In the genomic region with DNA sequence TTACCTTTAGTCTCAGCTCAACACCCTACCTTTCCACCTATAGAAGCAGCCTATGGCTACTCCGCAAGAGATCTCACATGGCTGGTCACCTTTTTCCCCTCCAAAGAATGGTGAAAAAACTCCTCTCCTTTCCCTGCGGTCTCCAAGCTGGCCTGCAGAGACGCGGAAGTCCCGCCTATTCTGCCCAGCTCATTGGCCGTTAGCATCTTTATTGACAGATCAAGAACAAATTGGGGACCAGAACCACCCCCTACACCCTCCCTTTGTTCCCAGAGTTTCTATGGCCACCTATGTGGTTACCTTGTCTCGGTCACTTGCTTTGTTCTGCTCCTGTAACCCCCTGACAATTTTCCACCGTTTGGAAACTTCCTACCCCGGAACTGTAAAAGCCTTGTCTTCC, we compare ENCODE assay signal across 19 mouse cellular contexts.
"Had no signal": no experiment of that assay in that cellular context is flagged by ENCODE, and none has a peak within 500 bp of the region (broad histone marks: within the 10 kb centered on the region; RNA-seq: fewer than 3 reads in every experiment).

No protein-coding gene starts in this region.

- H3K27me3 ChIP-seq: lung, embryonic 15.5 days; megakaryocyte, embryonic 14.5 days; midbrain, embryonic 13.5 days; midbrain, embryonic 15.5 days; neural tube, embryonic 12.5 days; stomach, embryonic 15.5 days had no signal

- H3K4me2 ChIP-seq: lung, embryonic 15.5 days; midbrain, embryonic 11.5 days; midbrain, embryonic 13.5 days; midbrain, embryonic 15.5 days; neural tube, embryonic 12.5 days; stomach, embryonic 15.5 days had no signal

- H3K9ac ChIP-seq: liver, embryonic 14.5 days; liver, postnatal 0 days; lung, embryonic 15.5 days; midbrain, embryonic 13.5 days; midbrain, embryonic 15.5 days; neural tube, embryonic 12.5 days; stomach, embryonic 15.5 days had no signal

- H3K27ac ChIP-seq: liver, embryonic 14.5 days; lung, embryonic 15.5 days; macrophage; midbrain, embryonic 13.5 days; midbrain, embryonic 15.5 days; neural tube, embryonic 12.5 days; stomach, embryonic 15.5 days; stomach, postnatal 0 days had no signal

- ATAC-seq: liver, postnatal 0 days; lung, postnatal 0 days; midbrain, embryonic 13.5 days; midbrain, embryonic 15.5 days had no signal

- DNase-seq: liver, postnatal 0 days; lung, adult 2 months; lung, postnatal 14 days; lung, postnatal 36 days; right cerebral cortex, postnatal 14 days; thymus, adult 18-20 months; thymus, postnatal 14 days; thymus, postnatal 36 days had no signal

- H3K4me1 ChIP-seq: lung, embryonic 15.5 days; midbrain, embryonic 15.5 days; neural tube, embryonic 12.5 days; stomach, embryonic 15.5 days had no signal

- H3K4me3 ChIP-seq: lung, embryonic 15.5 days; megakaryocyte, embryonic 14.5 days; midbrain, embryonic 13.5 days; midbrain, embryonic 15.5 days; neural tube, embryonic 12.5 days; stomach, embryonic 15.5 days had no signal

- H3K9me3 ChIP-seq: lung, embryonic 15.5 days; midbrain, embryonic 13.5 days; midbrain, embryonic 15.5 days; neural tube, embryonic 12.5 days; stomach, embryonic 15.5 days had no signal

- H3K36me3 ChIP-seq: lung, embryonic 15.5 days; midbrain, embryonic 13.5 days; midbrain, embryonic 15.5 days; neural tube, embryonic 12.5 days; stomach, embryonic 15.5 days had no signal
